Mouse (Mus musculus) CH12.LX (cell line): ENCODE measurements around the gene Gpatch2. TPM values are rescaled to one million over a fixed set of nuclear protein-coding genes. Genes with fewer than 3 reads are reported as not detected.

Experiments
- DNase-seq: peaks from one replicate; pipeline ENCODE4 v3.0.0-alpha.2; 2013; ENCODE audit errors: extremely low read depth
- H3K27ac ChIP-seq: 2 replicates; pipeline ENCODE4 v1.5.1; 2012; ENCODE audit warnings: low read depth, mild to moderate bottlenecking, control low read depth, moderate library complexity; ENCODE audit not compliant: insufficient read depth
- H3K27me3 ChIP-seq: replicated peaks from 2 replicates; pipeline ENCODE3; 2012; ENCODE audit warnings: inconsistent platforms
- H3K36me3 ChIP-seq, 2 experiments: replicated peaks in 1 of 2; 2 replicates each; pipeline versions ENCODE3 to v1.6.1; 2012; ENCODE audit warnings: inconsistent platforms in 1 of 2, low read length in 1 of 2, mild to moderate bottlenecking in 1 of 2, mixed read lengths in 1 of 2, moderate library complexity in 1 of 2; ENCODE audit not compliant: control insufficient read depth in 1 of 2, insufficient read depth in 1 of 2
- H3K4me1 ChIP-seq, 2 experiments: 2 replicates each; pipeline ENCODE4 v1.6.1; 2012; ENCODE audit warnings: inconsistent platforms in 1 of 2, moderate library complexity in 1 of 2; ENCODE audit not compliant: insufficient read depth in 2 of 2, control insufficient read depth in 1 of 2
- H3K4me2 ChIP-seq: 2 replicates; pipeline ENCODE4 v1.6.1; 2012; ENCODE audit warnings: low read depth, mild to moderate bottlenecking, control low read depth; ENCODE audit not compliant: poor library complexity, insufficient read depth, severe bottlenecking
- H3K4me3 ChIP-seq, 3 experiments: fragments of 150-350 bp in 1 of 3; sonication (generic) in 1 of 3; replicated peaks in 1 of 3; 2 replicates each; pipeline versions ENCODE3 to v1.5.1; 2011 to 2012; ENCODE audit warnings: low read depth in 2 of 3, low read length in 2 of 3, mild to moderate bottlenecking in 2 of 3, moderate library complexity in 2 of 3, control low read depth in 1 of 3, improper control_type of control experiment in 1 of 3, inconsistent platforms in 1 of 3, mixed read lengths in 1 of 3; ENCODE audit not compliant: poor library complexity in 1 of 3
- H3K79me2 ChIP-seq: replicated peaks from 2 replicates; pipeline ENCODE4 v1.6.1; 2012; ENCODE audit warnings: mild to moderate bottlenecking, moderate library complexity; ENCODE audit not compliant: control insufficient read depth, poor library complexity, insufficient read depth, severe bottlenecking; ENCODE audit errors: extremely low read depth
- H3K9ac ChIP-seq: 2 replicates; pipeline ENCODE4 v1.6.1; 2012; ENCODE audit warnings: low read depth, mild to moderate bottlenecking, control low read depth, moderate library complexity; ENCODE audit not compliant: insufficient read depth
- H3K9me3 ChIP-seq: replicated peaks from 2 replicates; pipeline ENCODE3; 2012; ENCODE audit warnings: low read length, inconsistent platforms, mixed read lengths
- CHD1 ChIP-seq: IDR thresholded peaks from 2 replicates; pipeline ENCODE4 v1.6.1; 2012; ENCODE audit warnings: low read depth, low read length, improper control_type of control experiment, inconsistent platforms
- CHD2 ChIP-seq: IDR thresholded peaks from 2 replicates; pipeline ENCODE4 v1.6.1; 2011; ENCODE audit warnings: low read length, improper control_type of control experiment
- CTCF ChIP-seq, 2 experiments: IDR thresholded peaks in 1 of 2; conservative IDR thresholded peaks in 1 of 2; 2 replicates each; pipeline ENCODE4 v1.5.1; 2011 to 2012; ENCODE audit warnings: low read depth in 2 of 2, low read length in 2 of 2, improper control_type of control experiment in 1 of 2, inconsistent platforms in 1 of 2, mild to moderate bottlenecking in 1 of 2, moderate library complexity in 1 of 2
- E2F4 ChIP-seq: IDR thresholded peaks from 2 replicates; pipeline ENCODE4 v1.6.1; 2011; ENCODE audit warnings: low read depth, low read length, improper control_type of control experiment; ENCODE audit not compliant: insufficient replicate concordance
- ETS1 ChIP-seq: conservative IDR thresholded peaks from 2 replicates; pipeline ENCODE4 v1.6.1; 2012; ENCODE audit warnings: low read depth, mild to moderate bottlenecking, inconsistent platforms, low read length, improper control_type of control experiment, moderate library complexity
- HCFC1 ChIP-seq: IDR thresholded peaks from 2 replicates; pipeline ENCODE4 v1.6.1; 2012; ENCODE audit warnings: low read depth, mild to moderate bottlenecking, inconsistent platforms, low read length, improper control_type of control experiment
- IRF4 ChIP-seq: IDR thresholded peaks from 2 replicates; pipeline ENCODE4 v1.6.1; 2014; ENCODE audit warnings: low read depth, mild to moderate bottlenecking, inconsistent platforms, low read length, improper control_type of control experiment
- JUN ChIP-seq: IDR thresholded peaks from 2 replicates; pipeline ENCODE4 v1.6.1; 2011; ENCODE audit warnings: low read depth, mild to moderate bottlenecking, low read length, improper control_type of control experiment, moderate library complexity; ENCODE audit not compliant: insufficient read depth
- JUND ChIP-seq: conservative IDR thresholded peaks from 2 replicates; pipeline ENCODE4 v1.6.1; 2011; ENCODE audit warnings: low read depth, low read length, improper control_type of control experiment
- MAFK ChIP-seq: IDR thresholded peaks from 2 replicates; pipeline ENCODE4 v1.6.1; 2011; ENCODE audit warnings: low read length, improper control_type of control experiment; ENCODE audit not compliant: insufficient replicate concordance
- MAX ChIP-seq: IDR thresholded peaks from 2 replicates; pipeline ENCODE4 v1.6.1; 2011; ENCODE audit warnings: low read length, improper control_type of control experiment
- MAZ ChIP-seq: IDR thresholded peaks from 2 replicates; pipeline ENCODE4 v1.6.1; 2012; ENCODE audit warnings: low read depth, mild to moderate bottlenecking, inconsistent platforms, low read length, improper control_type of control experiment, moderate library complexity
- MYC ChIP-seq: IDR thresholded peaks from 2 replicates; pipeline ENCODE4 v1.6.1; 2011; ENCODE audit warnings: low read depth, mild to moderate bottlenecking, improper control_type of control experiment, low read length
- NELFE ChIP-seq: IDR thresholded peaks from 2 replicates; pipeline ENCODE4 v1.6.1; 2011; ENCODE audit warnings: low read depth, low read length, improper control_type of control experiment
- NRF1 ChIP-seq: IDR thresholded peaks from 2 replicates; pipeline ENCODE4 v1.6.1; 2014; ENCODE audit warnings: low read depth, mild to moderate bottlenecking, inconsistent platforms, low read length, improper control_type of control experiment, moderate library complexity
- TCF12 ChIP-seq: IDR thresholded peaks from 2 replicates; pipeline ENCODE4 v1.6.1; 2014; ENCODE audit warnings: low read depth, mild to moderate bottlenecking, inconsistent platforms, low read length, improper control_type of control experiment
- UBTF ChIP-seq: IDR thresholded peaks from 2 replicates; pipeline ENCODE4 v1.6.1; 2012; ENCODE audit warnings: low read depth, mild to moderate bottlenecking, inconsistent platforms, low read length, improper control_type of control experiment, moderate library complexity
- USF2 ChIP-seq: conservative IDR thresholded peaks from 2 replicates; pipeline ENCODE4 v1.6.1; 2011; ENCODE audit warnings: low read depth, low read length, improper control_type of control experiment
- ZKSCAN1 ChIP-seq: IDR thresholded peaks from 2 replicates; pipeline ENCODE4 v1.6.1; 2012; ENCODE audit warnings: low read depth, inconsistent platforms, low read length, improper control_type of control experiment, borderline replicate concordance
- ZNF384 ChIP-seq: IDR thresholded peaks from 2 replicates; pipeline ENCODE4 v1.6.1; 2012; ENCODE audit warnings: low read depth, low read length, improper control_type of control experiment, inconsistent platforms
- dilution Hi-C: fragments of 300-500 bp; cut with MboI; formaldehyde crosslinking; loops from 2 replicates; pipeline ENCODE4 v1.14.3; 2020; ENCODE audit warnings: low sequenced_read_pairs; ENCODE audit not compliant: extremely low pct_unique_long_range_greater_than_20kb, extremely low pct_ligation_motif_present
- in situ Hi-C: fragments of 300-500 bp; cut with MboI; formaldehyde crosslinking; loops from 3 replicates; pipeline ENCODE4 v1.14.3; 2019; ENCODE audit warnings: low sequenced_read_pairs, low pct_ligation_motif_present, low pct_unique_long_range_greater_than_20kb, mixed read lengths
- polyA plus RNA-seq: library from polyadenylated mRNA; unstranded; fragments of >175 nt; gene quantifications from 2 replicates; pipeline ENCODE4 v1.2.1, GENCODE M21; 2012; ENCODE audit warnings: low read depth; ENCODE audit not compliant: insufficient read length
- total RNA-seq, 2 experiments: library from RNA; depleted of rRNA; stranded (reverse); fragments of 300-350 nt in 1 of 2; fragments of >200 nt in 1 of 2; gene quantifications; 2 replicates each; pipeline ENCODE4 v1.2.3; 2012 to 2014

The Gpatch2 gene
- total and polyA plus RNA-seq, 3 experiments: 14.1 to 17.0 (median 15.4) TPM

DNA sequence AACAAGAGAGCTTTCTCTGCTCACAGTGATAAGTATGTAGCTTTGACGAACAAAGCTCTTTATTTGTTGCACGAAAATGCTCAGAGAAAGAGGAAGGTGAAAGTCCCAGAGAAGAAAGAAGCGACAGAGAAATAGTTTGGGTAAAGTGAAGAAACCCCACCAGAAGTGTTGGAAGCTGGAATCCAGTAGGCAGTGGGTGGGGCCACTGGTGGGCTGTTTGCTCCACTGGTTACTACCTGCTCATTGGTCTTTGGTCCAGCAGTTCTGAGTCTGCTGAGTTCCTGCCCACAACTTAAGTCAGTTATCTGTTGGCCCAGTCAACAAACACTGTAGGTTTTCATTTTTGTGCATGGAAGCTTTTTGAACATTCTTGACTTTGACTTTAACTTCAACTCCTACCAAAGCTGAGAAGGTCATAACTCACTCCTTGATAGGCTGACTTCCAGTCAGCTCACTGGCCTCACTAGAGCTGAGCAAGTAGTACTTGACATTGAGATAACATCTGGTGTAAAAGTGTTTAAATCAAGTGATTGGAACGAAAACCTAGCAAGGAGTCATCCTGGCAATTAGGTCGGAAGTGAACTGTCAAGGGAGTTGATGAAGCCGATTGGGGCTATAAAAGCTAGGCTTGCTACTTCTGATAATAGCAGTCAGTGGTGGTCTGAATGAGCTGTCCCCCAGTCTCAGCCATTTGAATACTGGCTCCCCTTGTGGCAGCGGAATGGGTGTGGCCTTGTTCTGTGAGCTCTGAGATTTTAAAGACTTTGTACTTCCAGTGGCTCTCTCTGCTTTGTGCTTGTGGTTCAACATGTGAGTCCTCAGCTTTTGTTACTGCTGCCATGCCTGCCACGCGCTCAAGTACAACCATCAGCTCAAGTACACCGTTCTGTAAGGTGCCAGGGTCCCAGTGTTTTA, 76.4 kb downstream of the Gpatch2 start:
- Histone ChIP-seq H3K27me3 (no peaks in the 10 kb centered on the region), H3K9ac (no peak overlapping the region), H3K79me2 (no peaks in the 10 kb centered on the region), H3K4me3 (no peak overlapping the region), H3K9me3 (no peaks in the 10 kb centered on the region), H3K27ac (no peak overlapping the region), H3K4me1 (peaks cover 0 to 8% of the 10 kb centered on the region in 2 experiments; a peak in 1 of 4 replicates), H3K36me3 (peaks cover 0 to 7% of the 10 kb centered on the region in 2 experiments), H3K4me2 (no peak overlapping the region)
- no peak for DNase-seq
- TF ChIP-seq NRF1 (no peak), MYC (no peak), CHD2 (no peak), CHD1 (no peak), JUN (no peak), MAX (no peak), JUND (no peak), UBTF (no peak), HCFC1 (no peak), MAFK (no peak), ETS1 (no peak), IRF4 (no peak), NELFE (no peak), CTCF (conservative IDR thresholded peaks at IDR 0.05 in 1 of 2, IDR thresholded peaks at IDR 0.05 in 1 of 2; ENCODE audit: low read depth in 2 of 2, low read length in 2 of 2) (no peak), E2F4 (no peak), ZKSCAN1 (no peak)
- dilution Hi-C loops: no loop called here
- in situ Hi-C loops: no loop called here

DNA sequence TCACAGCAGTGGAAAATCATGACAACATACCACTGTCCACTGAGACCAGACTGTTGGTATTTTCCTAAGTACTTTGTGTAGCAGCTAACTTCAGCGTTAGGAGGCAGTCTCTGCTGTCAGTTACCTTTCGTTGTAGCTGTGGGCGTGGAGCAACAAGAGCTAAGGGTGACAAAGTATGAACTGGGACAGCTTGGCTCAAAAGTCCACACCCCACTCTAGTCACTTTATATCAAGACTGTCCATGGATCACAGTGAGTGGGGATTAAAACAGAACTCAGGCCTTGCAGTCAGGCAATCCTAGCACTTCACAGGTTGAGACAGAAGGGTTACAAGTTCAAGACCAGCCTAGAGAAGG, 77.1 kb downstream of the Gpatch2 start:
- H3K4me1 ChIP-seq: peaks cover 0 to 8% of the 10 kb centered on the region in 2 experiments; a peak in 1 of 4 replicates
- no peaks in the 10 kb centered on the region for H3K79me2 ChIP-seq
- no peak overlapping the region for H3K9ac ChIP-seq
- dilution Hi-C loops (no loop called here), in situ Hi-C loops (no loop called here)
- H3K9me3 ChIP-seq: no peaks in the 10 kb centered on the region
- no peaks in the 10 kb centered on the region for H3K27me3 ChIP-seq
- H3K36me3 ChIP-seq: peaks cover 0 to 7% of the 10 kb centered on the region in 2 experiments
- TF ChIP-seq TCF12 (no peak), ZNF384 (no peak), USF2 (no peak), MAZ (no peak), MYC (no peak)
- TF ChIP-seq, all 38 proteins: peak for 0
- DNase-seq: no peak
- Histone ChIP-seq H3K27ac (no peak overlapping the region), H3K4me2 (no peak overlapping the region), H3K4me3 (no peak overlapping the region)
